Mouse (Mus musculus) liver, adult 2 months (tissue): ENCODE data around the gene Slc9a1.

Source experiments
- CTCF ChIP-seq: fragments of 200-500 bp; IDR thresholded peaks from 2 replicates; pipeline ENCODE4 v1.5.1; 2011; ENCODE audit warnings: low read depth, low read length, control low read depth
- POLR2A ChIP-seq: fragments of 200-500 bp; IDR thresholded peaks from 2 replicates; pipeline ENCODE4 v1.6.1; 2011; ENCODE audit warnings: low read length, control low read depth; ENCODE audit not compliant: insufficient read depth; ENCODE audit errors: extremely low read depth

DNA sequence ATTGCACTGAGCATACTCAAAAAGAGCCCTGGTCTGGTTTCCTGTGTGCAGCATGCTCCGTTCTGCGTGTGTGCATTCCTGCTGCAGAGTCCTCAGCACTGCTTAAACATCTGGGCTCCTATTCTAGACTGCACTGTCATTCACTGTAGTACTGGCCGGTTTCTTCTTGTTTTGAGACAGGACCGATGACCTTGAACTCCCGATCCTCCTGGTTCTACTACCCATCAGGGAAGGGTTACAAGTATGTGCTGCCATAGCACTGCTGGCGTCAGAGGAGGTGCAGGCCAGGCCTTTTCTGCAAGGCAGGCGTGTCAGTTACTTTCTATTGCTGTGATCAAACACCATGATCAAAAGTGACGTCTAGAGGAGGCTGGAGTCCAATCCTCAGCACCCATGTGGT lies 11.6 kb downstream of the Slc9a1 start:
- TF ChIP-seq CTCF = no peak
- TF ChIP-seq POLR2A = no peak
